Mouse (Mus musculus): ENCODE data around the gene Ly75. TPM values are rescaled to one million over a fixed set of nuclear protein-coding genes. Genes with fewer than 3 reads are reported as not detected.
A peak's percentile ranks its signal among the peaks of the same experiment; 100 is the strongest.

Ly75 gene
- polyA plus RNA-seq, 1 experiment from 2014 or later, result 0.52 TPM

DNA sequence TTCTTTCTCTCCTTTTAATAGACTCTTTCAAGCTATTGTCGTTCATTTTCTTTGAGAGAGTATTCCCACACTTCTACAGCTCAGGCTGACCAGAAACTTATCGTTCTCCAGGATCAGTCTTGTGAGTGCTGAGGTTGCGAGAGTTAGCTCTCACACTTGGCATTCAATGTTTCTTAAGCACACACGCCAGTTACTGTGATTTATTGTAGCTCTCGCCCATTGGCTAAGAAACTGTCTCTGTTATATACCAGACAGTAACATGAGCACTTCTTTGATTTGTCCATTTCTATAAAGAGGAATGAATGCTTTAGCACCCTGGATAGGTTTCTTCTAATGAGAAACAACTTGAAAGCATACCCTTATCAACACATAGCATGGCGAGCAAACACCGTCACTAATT, 15.2 kb downstream of the Ly75 start:
- no peaks in the 10 kb centered on the region for H3K27me3 ChIP-seq
- H3K4me1 ChIP-seq (replicated peaks), result no peaks in the 10 kb centered on the region
- no peaks in the 10 kb centered on the region for H3K36me3 ChIP-seq
- no peak overlapping the region for H3K4me2 ChIP-seq (replicated peaks)
- WGBS, result 89% methylated on average over 7 of the region's 7 CpGs
- H3K4me3 ChIP-seq (replicated peaks), result no peak overlapping the region
- H3K9ac ChIP-seq (replicated peaks), result no peak overlapping the region
- ATAC-seq, result no peak
- no peak overlapping the region for H3K27ac ChIP-seq
- H3K9me3 ChIP-seq, result no peaks in the 10 kb centered on the region

DNA sequence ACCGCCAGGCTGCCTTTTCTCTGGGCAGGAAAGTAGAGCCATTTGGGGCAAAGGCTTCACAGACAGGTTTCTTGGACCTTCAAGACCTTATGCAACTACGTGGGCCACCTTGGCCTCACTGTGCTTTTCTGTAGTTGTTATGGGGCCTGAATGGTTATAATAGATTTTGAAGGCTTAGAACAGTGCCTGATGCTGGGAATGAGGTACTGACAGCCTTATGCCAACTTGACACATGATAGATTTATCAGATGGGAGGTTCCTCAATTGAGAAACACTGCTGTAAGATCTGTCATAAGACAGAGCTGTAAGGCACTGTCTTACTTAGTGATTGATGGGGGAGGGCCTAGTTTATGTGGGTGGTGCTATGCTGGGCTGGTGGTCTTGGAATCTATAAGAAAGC, 15.9 kb downstream of the Ly75 start:
- no peaks in the 10 kb centered on the region for H3K9me3 ChIP-seq
- WGBS, result 98% methylated on average over 2 of the region's 2 CpGs
- ATAC-seq, result no peak
- no peaks in the 10 kb centered on the region for H3K27me3 ChIP-seq
- no peak overlapping the region for H3K9ac ChIP-seq (replicated peaks)
- H3K36me3 ChIP-seq, result no peaks in the 10 kb centered on the region
- no peak overlapping the region for H3K4me3 ChIP-seq (replicated peaks)
- H3K27ac ChIP-seq, result no peak overlapping the region
- H3K4me2 ChIP-seq (replicated peaks), result no peak overlapping the region
- H3K4me1 ChIP-seq (replicated peaks), result no peaks in the 10 kb centered on the region

DNA sequence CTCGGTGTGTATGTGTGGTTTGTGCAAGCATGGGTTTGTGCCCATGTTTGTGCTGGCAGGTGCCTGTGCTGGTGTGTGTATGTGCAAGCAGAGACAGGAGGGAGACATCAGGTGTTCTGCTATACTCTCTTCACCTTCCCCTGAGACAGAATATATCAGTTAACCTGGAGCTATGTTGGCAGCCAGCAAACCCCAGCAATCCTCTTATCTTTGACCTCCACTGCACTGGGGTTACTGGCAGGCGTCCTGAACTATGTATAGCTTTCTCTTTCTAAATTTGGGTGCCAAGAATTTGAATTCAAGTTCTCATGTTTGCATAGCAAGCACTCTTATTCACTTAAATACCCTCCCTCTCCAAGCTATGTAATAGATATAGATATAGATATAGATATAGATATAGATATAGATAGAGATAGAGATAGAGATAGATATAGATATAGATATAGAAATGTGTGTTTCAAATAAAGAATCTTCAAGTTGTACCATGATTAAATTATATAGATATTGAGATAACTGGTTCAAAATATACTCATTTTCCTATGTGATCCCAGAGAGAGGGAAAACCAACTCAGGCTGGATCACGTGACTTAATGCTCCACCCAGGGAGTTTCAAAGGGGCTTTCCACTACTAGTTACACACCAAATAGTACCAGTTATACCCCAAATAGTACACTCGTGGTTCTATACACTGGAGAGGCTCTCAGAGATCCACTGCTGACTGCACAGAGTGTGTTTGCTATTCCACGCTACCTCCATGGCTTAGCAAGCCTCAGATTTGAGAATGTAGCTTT, 17.1 kb downstream of the Ly75 start:
- Histone ChIP-seq H3K9ac (replicated peaks) (no peak overlapping the region), H3K4me3 (replicated peaks) (no peak overlapping the region), H3K36me3 (no peaks in the 10 kb centered on the region), H3K4me1 (replicated peaks) (no peaks in the 10 kb centered on the region), H3K27me3 (no peaks in the 10 kb centered on the region), H3K9me3 (no peaks in the 10 kb centered on the region), H3K27ac (no peak overlapping the region), H3K4me2 (replicated peaks) (no peak overlapping the region)
- 86% methylated on average over 5 of the region's 5 CpGs for WGBS
- no peak for ATAC-seq

DNA sequence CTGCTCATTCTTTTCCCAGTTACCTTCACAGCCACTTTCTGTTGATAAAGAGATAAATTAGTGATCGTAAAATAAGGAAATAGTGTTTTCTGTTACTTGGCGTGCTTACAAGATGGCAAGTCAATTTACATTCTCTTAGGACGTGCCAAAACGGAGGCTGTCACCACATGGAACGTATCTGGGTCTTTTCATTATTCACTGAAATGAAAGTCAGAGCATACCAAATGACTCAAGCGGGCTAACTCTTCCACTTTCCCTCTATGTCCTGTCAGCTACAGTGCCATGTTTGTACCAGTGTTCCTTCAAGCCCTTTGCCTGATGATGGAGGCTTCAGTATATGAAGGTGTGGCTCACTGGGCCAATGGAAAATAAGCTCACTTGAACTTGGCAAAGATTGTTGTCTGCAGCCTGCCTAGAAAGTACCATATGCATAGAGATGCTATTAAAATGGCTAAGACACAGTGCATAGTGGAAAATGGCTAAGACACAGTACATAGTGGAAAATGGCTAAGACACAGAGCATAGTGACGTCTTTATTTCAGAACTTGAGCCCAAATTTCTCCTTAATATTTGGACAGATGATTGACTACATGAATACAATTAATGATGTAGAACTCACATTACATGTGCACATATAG, 17.8 kb downstream of the Ly75 start:
- Histone ChIP-seq H3K9ac (replicated peaks) (no peak overlapping the region), H3K9me3 (no peaks in the 10 kb centered on the region), H3K27ac (no peak overlapping the region), H3K4me1 (replicated peaks) (no peaks in the 10 kb centered on the region), H3K4me2 (replicated peaks) (no peak overlapping the region), H3K27me3 (no peaks in the 10 kb centered on the region), H3K36me3 (no peaks in the 10 kb centered on the region), H3K4me3 (replicated peaks) (no peak overlapping the region)
- no peak for ATAC-seq
- 89% methylated on average over 7 of the region's 7 CpGs for WGBS

DNA sequence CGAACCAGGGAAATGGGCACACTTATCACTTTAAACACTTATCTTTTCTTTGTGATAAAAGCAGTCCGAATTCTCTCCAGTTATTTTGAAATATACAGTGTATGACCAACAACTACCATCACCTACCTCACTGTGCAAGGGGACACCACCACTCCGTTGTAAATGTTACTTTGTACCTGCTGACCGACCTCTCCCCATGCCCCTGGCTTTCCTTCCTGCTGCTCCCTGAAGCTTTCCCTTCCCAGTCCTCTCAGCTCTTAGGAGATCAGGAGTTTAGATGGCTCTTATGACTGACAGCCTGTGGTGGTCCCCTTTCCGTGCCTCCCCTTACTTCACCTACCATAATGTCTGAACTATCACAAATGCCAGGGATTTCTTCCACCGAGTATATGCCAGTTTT, 21.0 kb downstream of the Ly75 start:
- no peaks in the 10 kb centered on the region for H3K9me3 ChIP-seq
- no peaks in the 10 kb centered on the region for H3K4me1 ChIP-seq (replicated peaks)
- 87% methylated on average over 6 of the region's 6 CpGs for WGBS
- H3K4me3 ChIP-seq (replicated peaks), result no peak overlapping the region
- no peak overlapping the region for H3K27ac ChIP-seq
- H3K9ac ChIP-seq (replicated peaks), result no peak overlapping the region
- ATAC-seq, result no peak
- no peak overlapping the region for H3K4me2 ChIP-seq (replicated peaks)
- no peaks in the 10 kb centered on the region for H3K36me3 ChIP-seq
- no peaks in the 10 kb centered on the region for H3K27me3 ChIP-seq

DNA sequence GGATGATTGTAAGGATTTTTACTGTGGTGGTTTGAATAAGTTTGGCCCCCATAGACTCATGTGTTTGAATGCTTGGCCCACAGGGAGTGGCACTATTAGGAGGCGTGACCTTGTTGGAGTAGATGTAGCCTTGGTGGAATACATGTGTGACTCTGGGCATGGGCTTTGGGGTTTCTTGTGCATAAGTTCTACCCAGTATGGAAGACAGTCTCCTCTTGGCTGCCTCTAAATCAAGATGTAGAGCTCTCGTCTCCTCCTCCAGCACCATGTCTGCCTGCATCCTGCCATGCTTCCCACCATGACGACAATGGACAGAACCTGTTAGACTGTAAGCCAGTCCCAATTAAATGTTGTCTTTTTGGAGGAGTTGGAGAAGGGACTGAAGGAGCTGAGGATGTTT, 23.3 kb downstream of the Ly75 start:
- H3K4me1 ChIP-seq (replicated peaks), result peaks cover 7% of the 10 kb centered on the region; the same call in 1 of the 2 replicates
- H3K27me3 ChIP-seq, result no peaks in the 10 kb centered on the region
- no peak overlapping the region for H3K4me3 ChIP-seq (replicated peaks)
- no peak overlapping the region for H3K27ac ChIP-seq
- no peaks in the 10 kb centered on the region for H3K9me3 ChIP-seq
- no peak for ATAC-seq
- H3K9ac ChIP-seq (replicated peaks), result no peak overlapping the region
- H3K4me2 ChIP-seq (replicated peaks), result no peak overlapping the region
- WGBS, result 94% methylated on average over 3 of the region's 3 CpGs
- H3K36me3 ChIP-seq, result no peaks in the 10 kb centered on the region

DNA sequence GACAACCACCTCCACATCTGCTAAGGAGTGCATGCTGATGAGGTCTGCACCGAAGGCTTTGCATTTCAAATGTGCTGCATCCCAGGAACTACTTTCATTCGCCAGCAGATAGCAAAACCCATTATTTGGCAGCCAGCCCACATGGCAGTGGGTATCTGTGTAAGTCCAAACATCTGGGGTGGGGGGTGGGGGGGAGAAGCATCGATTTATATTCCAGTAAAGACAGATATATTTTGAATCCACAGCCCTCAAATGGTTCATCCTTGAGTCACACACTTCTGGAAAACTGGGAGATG, 27.8 kb downstream of the Ly75 start:
- WGBS, result 21% methylated on average over 3 of the region's 3 CpGs
- H3K9me3 ChIP-seq, result no peaks in the 10 kb centered on the region
- no peak overlapping the region for H3K9ac ChIP-seq (replicated peaks)
- H3K27me3 ChIP-seq, result no peaks in the 10 kb centered on the region
- H3K4me2 ChIP-seq (replicated peaks), result peak overlapping the region; percentile 26
- H3K36me3 ChIP-seq, result no peaks in the 10 kb centered on the region
- ATAC-seq, result peak; percentile 58; the same call in 1 of the 2 replicates
- H3K27ac ChIP-seq, result no peak overlapping the region
- H3K4me1 ChIP-seq (replicated peaks), result peaks cover 9% of the 10 kb centered on the region; the same call in 1 of the 2 replicates
- H3K4me3 ChIP-seq (replicated peaks), result no peak overlapping the region; the same call in 1 of the 2 replicates

DNA sequence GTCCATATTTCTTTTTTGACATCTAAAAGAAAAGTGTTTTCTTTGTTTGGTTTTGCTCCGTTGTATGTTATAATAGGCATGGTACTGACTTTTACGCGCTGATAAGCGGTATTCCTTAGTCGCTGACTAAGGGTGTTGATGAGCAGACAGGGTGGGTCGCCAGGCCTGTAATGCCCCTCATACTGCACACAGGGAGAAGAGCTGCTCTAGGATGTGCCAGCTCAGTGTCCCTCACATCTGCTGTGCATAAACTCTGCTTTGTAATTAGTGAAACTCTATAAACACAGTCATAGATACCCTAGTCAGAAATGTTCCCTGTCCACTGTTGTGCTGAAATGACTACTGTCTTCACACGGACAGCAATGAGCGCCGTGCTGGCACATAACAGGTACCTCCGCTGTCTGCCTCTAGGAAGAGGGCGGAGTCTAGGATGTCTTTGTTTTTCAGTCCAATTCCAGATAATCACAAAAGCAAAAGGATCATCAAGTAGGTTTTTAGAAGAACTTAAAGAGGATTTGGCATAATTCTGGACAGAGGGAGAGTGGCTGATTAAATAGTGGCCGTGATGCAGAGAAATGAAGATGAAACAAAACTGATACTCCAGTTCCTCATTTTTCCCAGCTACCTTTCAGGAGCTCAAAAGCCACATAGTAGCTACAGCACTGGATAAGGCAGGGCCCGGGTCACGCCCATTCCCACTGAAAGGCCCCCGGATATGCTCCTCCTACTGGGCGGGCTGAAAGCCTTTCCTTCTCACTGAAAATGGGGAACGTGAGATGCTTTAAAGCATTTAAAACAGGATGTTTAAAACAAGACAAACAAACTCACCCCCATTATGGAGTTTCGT, 28.3 kb downstream of the Ly75 start:
- no peak overlapping the region for H3K9ac ChIP-seq (replicated peaks)
- 53% methylated on average over 18 of the region's 18 CpGs for WGBS
- H3K4me3 ChIP-seq (replicated peaks), result no peak overlapping the region; the same call in 1 of the 2 replicates
- peak; percentile 75 for ATAC-seq
- peak overlapping the region; percentile 26 for H3K4me2 ChIP-seq (replicated peaks)
- H3K27me3 ChIP-seq, result no peaks in the 10 kb centered on the region
- H3K9me3 ChIP-seq, result no peaks in the 10 kb centered on the region
- no peak overlapping the region for H3K27ac ChIP-seq
- H3K36me3 ChIP-seq, result no peaks in the 10 kb centered on the region
- H3K4me1 ChIP-seq (replicated peaks), result peaks cover 9% of the 10 kb centered on the region; the same call in 1 of the 2 replicates

DNA sequence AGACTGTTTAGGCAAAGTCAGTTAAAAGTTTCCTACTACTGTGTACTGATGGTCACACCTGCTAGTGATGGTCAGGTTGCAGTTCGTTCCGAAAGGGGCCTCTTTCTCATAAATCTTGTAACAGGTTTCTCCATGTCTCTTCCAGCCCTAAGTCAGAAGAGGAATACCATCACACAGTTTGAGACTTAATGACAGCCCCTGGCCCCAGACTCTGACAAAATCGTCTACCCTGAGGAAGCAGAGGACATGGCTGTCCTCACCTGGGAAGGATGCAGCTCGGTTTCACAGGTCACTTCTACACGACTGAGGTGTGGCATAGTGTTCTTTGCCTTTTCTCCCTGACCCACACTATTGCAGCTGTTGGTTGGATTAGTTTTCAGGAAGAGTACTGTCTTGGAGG, 30.8 kb downstream of the Ly75 start:
- Histone ChIP-seq H3K27me3 (0 out of 2 replicates have a peak, but pooled peaks cover 5% of the 10 kb centered on the region), H3K4me2 (replicated peaks) (no peak overlapping the region), H3K36me3 (no peaks in the 10 kb centered on the region), H3K4me3 (replicated peaks) (no peak overlapping the region), H3K9ac (replicated peaks) (no peak overlapping the region), H3K9me3 (no peaks in the 10 kb centered on the region), H3K27ac (no peak overlapping the region), H3K4me1 (replicated peaks) (peaks cover 9% of the 10 kb centered on the region; the same call in 1 of the 2 replicates)
- 87% methylated on average over 5 of the region's 5 CpGs for WGBS
- no peak for ATAC-seq

DNA sequence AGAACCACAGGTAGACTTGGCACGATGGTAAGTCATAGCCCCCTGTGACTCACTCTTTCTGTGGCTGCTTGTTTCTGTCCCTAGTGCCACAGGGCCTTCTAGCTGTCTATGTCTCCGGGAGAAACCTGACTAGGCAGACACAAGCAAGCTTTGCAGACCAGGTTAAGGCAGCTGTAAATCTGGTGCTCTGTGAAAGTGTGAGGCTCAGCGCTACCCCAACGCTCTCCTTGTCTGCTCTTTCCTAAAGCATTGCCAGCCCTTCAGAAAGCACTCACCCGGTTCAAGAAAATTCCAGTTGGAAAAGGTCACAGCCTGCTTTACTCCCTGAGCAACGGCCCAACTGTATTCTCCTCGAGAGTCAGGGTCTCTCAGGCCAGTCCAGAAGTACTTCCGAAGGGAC, 31.3 kb downstream of the Ly75 start:
- H3K4me2 ChIP-seq (replicated peaks), result no peak overlapping the region
- no peak overlapping the region for H3K4me3 ChIP-seq (replicated peaks)
- H3K36me3 ChIP-seq, result no peaks in the 10 kb centered on the region
- 83% methylated on average over 8 of the region's 8 CpGs for WGBS
- 0 out of 2 replicates have a peak, but pooled peaks cover 5% of the 10 kb centered on the region for H3K27me3 ChIP-seq
- no peak overlapping the region for H3K27ac ChIP-seq
- no peak for ATAC-seq
- no peaks in the 10 kb centered on the region for H3K9me3 ChIP-seq
- H3K4me1 ChIP-seq (replicated peaks), result peaks cover 9% of the 10 kb centered on the region; the same call in 1 of the 2 replicates
- no peak overlapping the region for H3K9ac ChIP-seq (replicated peaks)

DNA sequence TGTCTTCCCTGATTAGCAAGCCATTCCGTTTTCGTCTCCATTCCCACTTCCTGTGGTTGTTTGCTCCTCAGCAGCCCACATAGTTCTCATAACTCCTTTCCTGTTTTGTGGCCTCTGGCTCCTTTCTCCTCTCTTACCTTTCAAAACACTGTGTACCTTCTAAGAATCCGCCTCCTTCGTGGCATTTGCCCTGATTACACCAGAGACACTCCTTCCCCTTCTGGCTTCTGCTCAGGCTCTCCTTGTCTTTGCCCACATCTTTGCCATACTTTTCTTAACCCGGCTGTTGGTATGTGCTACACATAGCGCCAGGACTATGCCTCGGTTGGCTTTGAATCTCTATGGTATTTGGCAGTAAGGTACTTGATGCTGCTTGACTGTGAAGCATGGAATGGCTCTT, 35.2 kb downstream of the Ly75 start:
- H3K4me3 ChIP-seq (replicated peaks), result no peak overlapping the region
- H3K27me3 ChIP-seq, result 0 out of 2 replicates have a peak, but pooled peaks cover 5% of the 10 kb centered on the region
- no peak overlapping the region for H3K4me2 ChIP-seq (replicated peaks)
- no peak for ATAC-seq
- no peaks in the 10 kb centered on the region for H3K36me3 ChIP-seq
- H3K27ac ChIP-seq, result no peak overlapping the region
- no peaks in the 10 kb centered on the region for H3K9me3 ChIP-seq
- H3K9ac ChIP-seq (replicated peaks), result no peak overlapping the region
- WGBS, result 96% methylated on average over 7 of the region's 7 CpGs
- H3K4me1 ChIP-seq (replicated peaks), result peaks cover 15% of the 10 kb centered on the region

DNA sequence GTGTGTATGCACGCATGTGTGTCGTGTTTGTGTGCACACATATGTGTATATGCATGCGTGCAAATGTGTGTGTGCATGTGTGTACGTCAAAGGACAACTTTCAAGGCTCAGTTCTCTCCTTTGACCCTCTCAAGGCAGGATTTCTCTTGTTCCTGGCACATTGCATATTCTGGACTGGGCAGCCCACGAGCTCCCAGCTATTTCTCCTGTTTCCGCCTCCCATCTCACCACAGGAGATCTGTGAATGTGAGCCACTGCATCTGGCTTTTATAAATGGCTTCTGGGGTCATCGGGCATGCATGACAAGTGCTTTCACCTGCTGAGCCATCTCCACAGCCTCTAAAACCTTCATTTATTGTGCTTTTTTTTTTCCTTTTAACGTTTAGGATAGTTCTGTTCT, 36.6 kb downstream of the Ly75 start:
- Histone ChIP-seq H3K9ac (replicated peaks) (no peak overlapping the region), H3K27ac (no peak overlapping the region), H3K4me1 (replicated peaks) (peaks cover 15% of the 10 kb centered on the region), H3K4me3 (replicated peaks) (no peak overlapping the region), H3K9me3 (no peaks in the 10 kb centered on the region), H3K27me3 (peaks cover 11% of the 10 kb centered on the region), H3K36me3 (no peaks in the 10 kb centered on the region), H3K4me2 (replicated peaks) (no peak overlapping the region)
- WGBS, result 56% methylated on average over 8 of the region's 8 CpGs
- ATAC-seq, result no peak
